Mouse (Mus musculus) spleen, adult 2 months (tissue): ENCODE results near the gene Steap3.

Experiments
- CTCF ChIP-seq: fragments of 200-500 bp; IDR thresholded peaks from 2 replicates; pipeline ENCODE4 v1.5.1; 2011; ENCODE audit warnings: mild to moderate bottlenecking, inconsistent platforms; ENCODE audit not compliant: insufficient read depth, insufficient read length, insufficient replicate concordance; ENCODE audit errors: extremely low read depth
- POLR2A ChIP-seq: fragments of 200-500 bp; IDR thresholded peaks from 2 replicates; pipeline ENCODE4 v1.6.1; 2011; ENCODE audit warnings: low read depth, low read length, inconsistent platforms

DNA sequence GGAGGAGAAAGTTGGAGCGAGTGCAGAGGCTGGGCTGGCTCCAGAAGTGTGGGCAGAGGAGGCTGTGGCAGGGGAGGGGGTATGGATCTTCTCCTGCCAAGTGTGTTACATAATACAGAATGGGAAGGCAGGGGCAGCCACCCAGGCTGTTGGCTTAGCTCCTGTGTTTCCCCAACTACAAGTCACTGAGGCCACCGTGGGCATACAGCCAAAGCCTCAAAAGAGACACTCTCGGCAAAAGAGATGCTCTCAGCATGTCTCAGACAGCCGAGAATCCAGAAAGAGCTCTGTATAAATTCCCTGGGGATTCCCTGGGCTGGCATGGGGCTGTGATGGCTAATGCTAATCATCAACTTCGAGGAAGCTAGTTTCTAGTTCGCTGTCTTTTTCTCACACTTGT is 64.9 kb downstream of the Steap3 start:
- TF ChIP-seq POLR2A (no peak), CTCF (no peak)
